Mouse (Mus musculus): Measurements from ENCODE around the gene Snrnp25.
A peak's percentile ranks its signal among the peaks of the same experiment; 100 is the strongest.

The Snrnp25 gene

DNA sequence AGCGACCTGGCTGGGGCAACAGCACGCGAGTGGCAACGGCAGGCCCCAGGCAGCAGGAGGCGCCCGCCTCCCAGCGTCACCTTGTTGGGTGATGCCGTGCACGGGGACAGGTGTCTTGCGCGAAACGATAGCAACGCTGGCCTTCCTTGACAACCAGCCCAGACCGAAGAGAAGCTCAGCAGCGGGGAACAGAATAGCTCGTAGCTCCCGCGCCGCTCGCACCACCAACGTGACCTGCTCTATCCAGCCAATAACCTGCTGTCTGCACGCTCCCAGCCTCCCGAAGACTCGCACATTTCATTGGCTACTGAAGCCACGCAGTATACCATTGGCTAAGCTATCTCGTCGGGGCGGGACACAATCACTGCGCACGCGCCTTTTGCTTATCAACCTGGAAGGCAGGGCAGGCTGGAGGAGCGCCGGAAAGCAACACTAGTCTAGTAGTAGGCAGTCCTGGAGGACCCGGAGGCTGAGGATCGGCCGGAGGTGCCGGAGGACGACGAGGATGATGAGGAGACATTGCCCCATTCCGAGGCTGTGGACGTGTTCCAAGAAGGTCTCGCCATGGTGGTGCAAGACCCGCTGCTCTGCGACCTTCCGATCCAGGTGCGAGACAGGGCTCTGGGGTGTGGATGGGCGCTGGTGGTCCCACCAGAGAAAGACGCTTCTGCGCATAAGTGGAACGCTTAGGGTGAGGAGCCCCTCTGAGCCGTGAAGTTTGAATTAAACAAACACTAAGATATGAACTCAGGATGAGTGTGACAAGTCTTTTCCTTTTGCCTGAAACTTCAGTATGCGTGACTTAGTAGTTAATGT is at the start of gene Snrnp25:
Gene Snrnp25 (plus strand): TSS at position 358 of the 816 bp plus-strand sequence.
- no peak for TF ChIP-seq POU5F1 (IDR thresholded peaks at IDR 0.05; ENCODE audit: borderline replicate concordance, low read length)
- no peak for TF ChIP-seq NANOG (IDR thresholded peaks at IDR 0.05; ENCODE audit: borderline replicate concordance, low read length)
- TF ChIP-seq CTCF (conservative IDR thresholded peaks at IDR 0.05; ENCODE audit: low read length): 0 out of 2 replicates have a peak, but pooled peaks have one; percentile 12
- H3K4me3 ChIP-seq (replicated peaks; ENCODE audit: low read length): peak within 1 kb of the TSS; percentile 90

DNA sequence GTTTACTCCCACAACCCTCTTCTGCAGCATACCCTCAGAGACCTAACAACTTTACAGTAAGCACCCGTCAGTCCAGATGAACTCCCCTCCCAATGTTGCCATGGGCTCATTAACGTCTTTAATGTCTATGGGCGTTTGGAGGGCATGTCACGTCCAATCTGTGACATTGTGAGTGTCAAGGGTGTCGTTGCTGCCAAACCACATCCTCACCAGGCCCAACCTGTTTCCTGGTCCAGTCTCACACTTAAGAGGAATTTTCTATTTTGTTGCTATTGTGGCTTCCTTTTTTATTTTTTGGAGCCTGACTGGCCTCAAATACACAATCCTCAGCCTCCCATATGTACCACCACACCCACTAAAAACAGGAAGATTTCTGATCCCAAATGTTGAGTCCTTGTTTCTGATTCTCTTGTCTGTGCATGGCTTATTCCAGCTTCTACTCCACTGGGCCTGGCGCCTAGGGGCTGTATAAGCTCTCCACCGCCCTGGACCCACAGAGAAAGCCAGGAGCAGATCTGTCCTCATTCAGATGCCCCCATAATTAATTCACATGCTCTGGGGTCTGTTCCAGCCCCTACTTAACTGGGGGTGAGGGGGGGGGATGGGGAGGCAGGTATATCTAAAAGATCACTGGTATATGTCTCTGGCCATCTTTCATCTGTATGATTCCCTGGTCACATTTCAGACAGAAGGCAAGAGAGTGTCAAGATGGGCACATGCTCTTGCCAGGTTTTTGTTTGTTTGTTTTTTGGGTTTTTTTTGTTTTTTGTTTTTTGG is 48.2 kb upstream of the Snrnp25 start:
- Histone ChIP-seq H3K36me3 (ENCODE audit: insufficient read depth, low read length) (no peaks in the 10 kb centered on the region), H3K27me3 (ENCODE audit: insufficient read depth, low read length) (peaks cover 51% of the 10 kb centered on the region), H3K4me1 (replicated peaks; ENCODE audit: low read depth, low read length) (peaks cover 20% of the 10 kb centered on the region), H3K4me3 (replicated peaks; ENCODE audit: low read length) (no peak overlapping the region), H3K9me3 (ENCODE audit: low read length) (no peaks in the 10 kb centered on the region)
- TF ChIP-seq CTCF (conservative IDR thresholded peaks at IDR 0.05; ENCODE audit: low read length) (no peak), NANOG (IDR thresholded peaks at IDR 0.05; ENCODE audit: borderline replicate concordance, low read length) (no peak), POU5F1 (IDR thresholded peaks at IDR 0.05; ENCODE audit: borderline replicate concordance, low read length) (no peak)

More for the DNA sequence above, at the start of gene Snrnp25:
- Histone ChIP-seq H3K36me3 (ENCODE audit: insufficient read depth, low read length) (peaks cover 39% of the 10 kb centered on the region), H3K9me3 (ENCODE audit: low read length) (no peaks in the 10 kb centered on the region), H3K27me3 (ENCODE audit: insufficient read depth, low read length) (peaks cover 13% of the 10 kb centered on the region), H3K4me1 (replicated peaks; ENCODE audit: low read depth, low read length) (peaks cover 52% of the 10 kb centered on the region)

DNA sequence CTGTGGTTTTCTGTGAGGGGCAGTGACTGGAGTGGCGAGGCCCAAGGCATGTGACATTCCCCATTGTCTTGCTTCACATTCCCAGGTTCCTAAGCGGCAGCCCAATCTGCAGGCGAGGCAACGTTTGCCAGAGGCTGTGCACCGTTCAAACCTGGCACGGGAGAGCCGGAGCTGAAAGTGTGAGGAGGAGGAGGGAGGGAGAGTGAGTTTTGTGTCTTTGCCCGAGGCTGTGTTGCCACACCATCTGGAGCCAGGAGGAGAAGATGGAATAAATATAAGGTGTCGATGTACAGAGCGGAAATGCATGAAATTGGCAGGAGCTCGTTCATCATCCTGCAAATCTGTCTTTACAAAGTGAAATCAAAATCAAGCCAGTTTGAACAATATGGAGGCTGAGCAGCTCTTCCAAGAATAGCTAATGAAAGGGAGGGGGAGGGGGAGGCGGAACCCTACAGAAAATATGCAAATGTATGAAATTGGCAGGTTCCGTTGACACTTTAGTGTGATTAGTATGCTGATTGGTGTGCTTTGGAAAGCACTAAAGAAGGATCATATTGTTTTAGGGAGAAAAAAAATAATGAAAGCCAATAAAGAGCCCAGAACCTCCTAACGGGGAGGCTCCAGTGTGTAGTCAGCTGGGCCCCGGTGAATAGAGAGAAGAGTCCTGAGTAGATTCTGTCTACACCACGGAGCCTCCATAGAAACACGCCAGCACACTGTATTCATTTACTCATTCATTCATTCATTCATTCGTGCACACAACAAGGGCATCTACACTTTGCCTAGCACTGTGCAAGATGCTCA is 47.2 kb upstream of the Snrnp25 start:
- no peak for TF ChIP-seq CTCF (conservative IDR thresholded peaks at IDR 0.05; ENCODE audit: low read length)
- TF ChIP-seq POU5F1 (IDR thresholded peaks at IDR 0.05; ENCODE audit: borderline replicate concordance, low read length): no peak
- no peak for TF ChIP-seq NANOG (IDR thresholded peaks at IDR 0.05; ENCODE audit: borderline replicate concordance, low read length)
- Histone ChIP-seq H3K27me3 (ENCODE audit: insufficient read depth, low read length) (peaks cover 58% of the 10 kb centered on the region), H3K4me1 (replicated peaks; ENCODE audit: low read depth, low read length) (peaks cover 25% of the 10 kb centered on the region), H3K9me3 (ENCODE audit: low read length) (no peaks in the 10 kb centered on the region), H3K36me3 (ENCODE audit: insufficient read depth, low read length) (no peaks in the 10 kb centered on the region), H3K4me3 (replicated peaks; ENCODE audit: low read length) (no peak overlapping the region)

DNA sequence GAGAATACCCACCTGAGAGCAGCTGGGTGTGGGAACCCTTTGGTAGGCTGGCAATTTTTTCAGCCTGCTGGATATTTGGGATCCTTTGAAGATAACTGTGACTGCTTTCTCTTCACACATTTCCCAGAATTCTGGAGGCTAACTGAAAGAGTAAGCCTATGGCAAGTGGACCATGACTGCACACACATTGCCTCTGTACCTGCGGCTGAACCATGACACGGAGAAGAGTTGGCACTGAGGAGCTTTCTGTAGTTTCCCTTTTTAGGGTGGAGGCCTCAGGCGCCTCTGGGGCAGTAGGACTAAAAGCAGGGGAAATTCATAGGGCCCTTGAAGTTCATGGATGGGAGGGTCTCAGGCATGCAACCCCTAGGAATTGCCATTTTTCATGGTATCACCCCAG is 46.0 kb upstream of the Snrnp25 start:
- peaks cover 25% of the 10 kb centered on the region for H3K4me1 ChIP-seq (replicated peaks; ENCODE audit: low read depth, low read length)
- peaks cover 69% of the 10 kb centered on the region for H3K27me3 ChIP-seq (ENCODE audit: insufficient read depth, low read length)
- no peak for TF ChIP-seq POU5F1 (IDR thresholded peaks at IDR 0.05; ENCODE audit: borderline replicate concordance, low read length)
- no peaks in the 10 kb centered on the region for H3K36me3 ChIP-seq (ENCODE audit: insufficient read depth, low read length)
- H3K9me3 ChIP-seq (ENCODE audit: low read length): no peaks in the 10 kb centered on the region
- no peak overlapping the region for H3K4me3 ChIP-seq (replicated peaks; ENCODE audit: low read length)

DNA sequence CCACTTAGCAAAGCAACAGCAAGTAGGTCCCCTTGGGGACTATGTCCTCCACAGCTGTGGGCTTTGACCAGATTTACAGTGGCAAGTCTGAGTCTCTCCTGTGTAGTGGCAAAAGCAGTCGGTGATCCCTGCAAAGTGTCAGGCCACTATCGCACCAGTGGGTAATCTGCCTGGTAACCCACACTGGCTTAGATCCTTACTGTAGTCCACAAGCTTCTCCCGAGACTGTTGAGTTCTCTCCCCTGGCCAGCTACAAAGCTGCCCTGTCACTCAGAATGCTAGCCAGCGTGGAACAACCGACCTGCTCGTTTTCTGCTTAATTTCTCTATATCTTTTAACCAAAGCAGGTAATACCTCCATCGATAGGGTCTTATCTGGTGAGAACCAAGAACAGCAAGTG is 44.9 kb upstream of the Snrnp25 start:
- Histone ChIP-seq H3K27me3 (ENCODE audit: insufficient read depth, low read length) (peaks cover 70% of the 10 kb centered on the region), H3K36me3 (ENCODE audit: insufficient read depth, low read length) (no peaks in the 10 kb centered on the region), H3K4me3 (replicated peaks; ENCODE audit: low read length) (no peak overlapping the region), H3K9me3 (ENCODE audit: low read length) (no peaks in the 10 kb centered on the region), H3K4me1 (replicated peaks; ENCODE audit: low read depth, low read length) (peaks cover 25% of the 10 kb centered on the region)
- TF ChIP-seq NANOG (IDR thresholded peaks at IDR 0.05; ENCODE audit: borderline replicate concordance, low read length) (no peak), POU5F1 (IDR thresholded peaks at IDR 0.05; ENCODE audit: borderline replicate concordance, low read length) (no peak), CTCF (conservative IDR thresholded peaks at IDR 0.05; ENCODE audit: low read length) (no peak)

DNA sequence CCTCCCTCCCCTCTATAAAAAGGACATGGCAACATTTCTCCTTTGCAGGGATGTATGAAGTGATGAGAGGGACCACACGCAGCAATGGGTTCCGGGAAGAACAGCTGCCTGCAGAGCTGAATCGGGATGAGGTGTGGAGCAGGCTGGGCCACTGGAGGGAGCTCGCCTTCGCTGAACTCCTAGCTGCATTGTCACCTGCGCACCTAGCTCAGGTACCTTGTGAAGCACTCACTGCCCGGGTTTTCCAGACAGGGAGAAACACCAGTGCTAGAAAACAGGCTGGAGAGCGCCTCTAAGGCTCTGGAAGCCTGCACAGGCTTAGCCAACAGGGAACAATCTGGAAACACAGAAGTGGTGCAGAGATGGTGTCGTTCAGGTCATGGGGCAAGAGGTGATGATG is 43.7 kb upstream of the Snrnp25 start:
- Histone ChIP-seq H3K9me3 (ENCODE audit: low read length) (no peaks in the 10 kb centered on the region), H3K4me3 (replicated peaks; ENCODE audit: low read length) (peak overlapping the region; percentile 67), H3K4me1 (replicated peaks; ENCODE audit: low read depth, low read length) (peaks cover 25% of the 10 kb centered on the region), H3K27me3 (ENCODE audit: insufficient read depth, low read length) (peaks cover 67% of the 10 kb centered on the region), H3K36me3 (ENCODE audit: insufficient read depth, low read length) (no peaks in the 10 kb centered on the region)
- peak; percentile 38; the same call in 1 of the 2 replicates for TF ChIP-seq CTCF (conservative IDR thresholded peaks at IDR 0.05; ENCODE audit: low read length)
- TF ChIP-seq NANOG (IDR thresholded peaks at IDR 0.05; ENCODE audit: borderline replicate concordance, low read length): no peak
- no peak for TF ChIP-seq POU5F1 (IDR thresholded peaks at IDR 0.05; ENCODE audit: borderline replicate concordance, low read length)

DNA sequence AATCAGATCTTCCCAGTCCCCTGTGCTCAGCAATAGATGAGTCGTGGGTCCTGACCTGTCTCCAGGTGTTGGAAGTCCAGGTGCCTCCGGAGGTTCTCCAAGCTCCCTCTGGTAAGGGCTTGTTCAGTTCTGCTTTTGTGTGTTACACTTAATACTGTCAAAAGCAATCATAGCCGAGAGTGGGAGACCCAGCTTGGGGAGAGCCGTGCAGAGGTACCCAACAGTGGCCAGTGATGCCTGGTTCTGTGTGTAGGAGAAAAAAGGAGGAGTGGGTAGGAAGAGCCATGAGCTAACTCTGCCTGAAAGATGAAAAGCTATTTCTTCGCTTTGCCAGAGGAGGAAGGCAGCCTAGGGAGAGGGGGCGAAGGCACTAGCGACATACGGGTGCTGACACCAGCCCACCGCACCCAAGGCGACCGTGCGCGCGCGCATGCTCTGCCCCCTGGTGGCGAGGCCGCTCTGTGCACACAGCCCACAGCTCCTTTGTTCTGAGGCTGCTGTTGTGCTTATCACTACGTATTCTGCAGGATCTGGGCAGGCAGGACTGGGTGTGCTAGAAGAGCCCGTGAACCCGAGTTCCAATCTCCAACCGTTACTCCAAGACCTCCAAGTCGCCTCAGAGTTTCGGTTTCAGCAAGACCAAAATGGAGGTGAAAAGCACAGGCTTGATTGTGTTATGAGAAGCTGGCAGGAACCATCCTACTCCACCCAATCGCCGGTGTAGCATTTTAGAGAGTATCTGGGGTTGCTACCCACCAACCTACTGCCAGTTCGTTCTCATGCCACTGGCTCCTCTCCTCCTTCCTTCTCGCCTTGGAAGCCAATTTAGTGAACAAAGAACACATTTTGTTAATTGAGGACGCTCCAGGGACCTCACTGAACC is 43.1 kb upstream of the Snrnp25 start:
- Histone ChIP-seq H3K4me1 (replicated peaks; ENCODE audit: low read depth, low read length) (peaks cover 25% of the 10 kb centered on the region), H3K4me3 (replicated peaks; ENCODE audit: low read length) (peak overlapping the region; percentile 67), H3K9me3 (ENCODE audit: low read length) (no peaks in the 10 kb centered on the region), H3K27me3 (ENCODE audit: insufficient read depth, low read length) (peaks cover 61% of the 10 kb centered on the region), H3K36me3 (ENCODE audit: insufficient read depth, low read length) (no peaks in the 10 kb centered on the region)
- TF ChIP-seq NANOG (IDR thresholded peaks at IDR 0.05; ENCODE audit: borderline replicate concordance, low read length) (no peak), POU5F1 (IDR thresholded peaks at IDR 0.05; ENCODE audit: borderline replicate concordance, low read length) (no peak), CTCF (conservative IDR thresholded peaks at IDR 0.05; ENCODE audit: low read length) (peak; percentile 28)
